Mouse (Mus musculus) limb, embryonic 15.5 days (tissue): Measurements from ENCODE around the gene Sertad1. TPM values are rescaled to one million over a fixed set of nuclear protein-coding genes. Genes with fewer than 3 reads are reported as not detected.

ENCODE experiments used
- ATAC-seq: fragments of 200-750 bp; cut with Nextera tagmentation; 2 replicates; pipeline ENCODE4 v1.8.0; 2017; ENCODE audit warnings: low read depth, moderate TSS enrichment; ENCODE audit not compliant: insufficient number of reproducible peaks, low FRiP score, low TSS enrichment
- H3K27ac ChIP-seq: fragments of 300-500 bp; sonication (generic); 2 replicates; pipeline ENCODE4 v1.5.1; 2015; ENCODE audit warnings: moderate library complexity, mild to moderate bottlenecking, inconsistent platforms
- H3K27me3 ChIP-seq: fragments of 300-500 bp; sonication (generic); 2 replicates; pipeline ENCODE4 v1.6.1; 2015; ENCODE audit warnings: inconsistent platforms
- H3K36me3 ChIP-seq: fragments of 300-500 bp; sonication (generic); 2 replicates; pipeline ENCODE4 v1.6.1; 2015; ENCODE audit warnings: inconsistent platforms
- H3K4me1 ChIP-seq: fragments of 300-500 bp; sonication (generic); 2 replicates; pipeline ENCODE4 v1.6.1; 2015; ENCODE audit warnings: inconsistent platforms
- H3K4me2 ChIP-seq: fragments of 300-500 bp; sonication (generic); 2 replicates; pipeline ENCODE4 v1.6.1; 2015; ENCODE audit warnings: mild to moderate bottlenecking, inconsistent platforms
- H3K4me3 ChIP-seq: fragments of 300-500 bp; sonication (generic); 2 replicates; pipeline ENCODE4 v1.5.1; 2015; ENCODE audit warnings: mild to moderate bottlenecking, inconsistent platforms
- H3K9ac ChIP-seq: fragments of 300-500 bp; sonication (generic); 2 replicates; pipeline ENCODE4 v1.6.1; 2015; ENCODE audit warnings: inconsistent platforms
- H3K9me3 ChIP-seq: fragments of 300-500 bp; sonication (generic); 2 replicates; pipeline ENCODE4 v1.6.1; 2016; ENCODE audit warnings: inconsistent platforms
- WGBS: fragments of 180-500 bp; shearing (Covaris S2); methylation state at CpG from one replicate; pipeline ENCODE4 v1.1.7; 2015; 5-methylcytosine and 5-hydroxymethylcytosine counted together
- polyA plus RNA-seq: library from polyadenylated mRNA; unstranded; fragments of >200 nt; fragmentation: Nextera tagmentation; extraction: Ambion mirVana; gene quantifications from 2 replicates; pipeline ENCODE4 v1.2.1, GENCODE M21; 2015

Gene Sertad1
- polyA plus RNA-seq, 1 experiment from 2014 or later, result 44.6 TPM

DNA sequence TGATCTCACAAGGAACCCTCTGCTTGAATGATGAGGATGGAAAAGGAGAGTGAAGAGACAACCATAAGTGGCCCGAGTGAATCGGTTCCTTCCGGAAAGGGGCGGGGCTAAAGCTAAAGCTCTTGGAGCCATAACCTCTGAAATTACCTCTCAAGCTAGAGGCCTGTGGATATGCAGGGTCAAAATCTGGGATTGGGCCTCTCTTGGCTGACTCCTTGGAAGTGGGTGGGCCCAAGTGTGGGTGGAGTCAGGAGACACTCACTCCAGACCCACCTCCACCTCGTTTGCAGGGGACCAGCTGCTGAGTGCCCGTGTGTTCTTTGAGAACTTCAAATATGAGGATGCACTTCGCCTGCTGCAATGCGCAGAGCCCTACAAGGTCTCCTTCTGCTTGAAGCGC, 28.3 kb downstream of the Sertad1 start:
- 72% methylated on average over 9 of the region's 9 CpGs for whole genome bisulfite sequencing
- no peak overlapping the region for H3K4me2 ChIP-seq
- H3K27me3 ChIP-seq, result no peaks in the 10 kb centered on the region
- H3K9ac ChIP-seq, result no peak overlapping the region
- no peak overlapping the region for H3K27ac ChIP-seq
- H3K4me1 ChIP-seq, result no peaks in the 10 kb centered on the region
- no peak for ATAC-seq
- peaks cover 19% of the 10 kb centered on the region for H3K36me3 ChIP-seq
- no peak overlapping the region for H3K4me3 ChIP-seq
- peaks cover 5% of the 10 kb centered on the region; the same call in 1 of the 2 replicates for H3K9me3 ChIP-seq

DNA sequence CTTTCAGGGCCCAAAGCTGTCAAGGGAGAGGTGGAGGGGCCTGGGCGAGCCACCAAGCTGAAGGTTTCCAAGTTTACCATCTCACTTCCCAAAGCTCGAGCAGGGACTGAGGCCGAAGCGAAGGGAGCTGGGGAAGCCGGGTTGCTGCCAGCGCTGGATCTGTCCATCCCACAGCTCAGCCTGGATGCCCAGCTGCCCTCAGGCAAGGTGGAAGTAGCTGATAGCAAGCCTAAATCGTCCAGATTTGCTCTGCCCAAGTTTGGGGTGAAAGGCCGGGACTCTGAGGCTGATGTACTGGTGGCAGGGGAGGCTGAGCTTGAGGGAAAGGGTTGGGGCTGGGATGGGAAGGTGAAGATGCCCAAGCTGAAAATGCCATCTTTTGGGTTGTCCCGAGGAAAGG, 31.6 kb downstream of the Sertad1 start:
- H3K27me3 ChIP-seq, result no peaks in the 10 kb centered on the region
- H3K4me2 ChIP-seq, result no peak overlapping the region
- peaks cover 9% of the 10 kb centered on the region; the same call in 1 of the 2 replicates for H3K9me3 ChIP-seq
- no peak for ATAC-seq
- H3K4me3 ChIP-seq, result no peak overlapping the region
- H3K36me3 ChIP-seq, result peaks cover 21% of the 10 kb centered on the region
- H3K4me1 ChIP-seq, result no peaks in the 10 kb centered on the region
- WGBS, result 88% methylated on average over 9 of the region's 9 CpGs
- no peak overlapping the region for H3K9ac ChIP-seq
- no peak overlapping the region for H3K27ac ChIP-seq

DNA sequence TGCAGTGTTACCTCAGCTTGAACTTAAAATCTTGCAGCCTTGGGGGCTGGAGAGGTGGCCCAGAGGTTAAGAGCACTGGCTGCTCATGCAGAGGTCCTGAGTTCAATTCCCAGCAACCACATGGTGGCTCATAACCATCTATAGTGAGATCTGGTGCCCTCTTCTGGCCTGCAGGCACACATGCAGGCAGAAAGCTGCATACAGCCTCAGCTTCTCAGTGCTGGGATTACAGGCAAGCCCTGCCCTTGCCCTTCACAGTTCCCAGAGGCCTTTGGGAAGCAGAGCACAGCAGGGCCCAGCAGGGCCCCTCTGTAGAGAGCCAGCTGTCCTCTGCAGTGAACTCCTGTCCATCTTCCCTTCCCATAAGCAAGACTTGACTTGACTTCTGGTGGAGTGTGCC, 33.4 kb downstream of the Sertad1 start:
- H3K4me3 ChIP-seq, result no peak overlapping the region
- no peak overlapping the region; the same call in 1 of the 2 replicates for H3K27ac ChIP-seq
- H3K36me3 ChIP-seq, result peaks cover 21% of the 10 kb centered on the region
- H3K27me3 ChIP-seq, result no peaks in the 10 kb centered on the region
- no peaks in the 10 kb centered on the region for H3K4me1 ChIP-seq
- no peak overlapping the region for H3K9ac ChIP-seq
- H3K4me2 ChIP-seq, result no peak overlapping the region
- peaks cover 9% of the 10 kb centered on the region; the same call in 1 of the 2 replicates for H3K9me3 ChIP-seq
- ATAC-seq, result no peak

DNA sequence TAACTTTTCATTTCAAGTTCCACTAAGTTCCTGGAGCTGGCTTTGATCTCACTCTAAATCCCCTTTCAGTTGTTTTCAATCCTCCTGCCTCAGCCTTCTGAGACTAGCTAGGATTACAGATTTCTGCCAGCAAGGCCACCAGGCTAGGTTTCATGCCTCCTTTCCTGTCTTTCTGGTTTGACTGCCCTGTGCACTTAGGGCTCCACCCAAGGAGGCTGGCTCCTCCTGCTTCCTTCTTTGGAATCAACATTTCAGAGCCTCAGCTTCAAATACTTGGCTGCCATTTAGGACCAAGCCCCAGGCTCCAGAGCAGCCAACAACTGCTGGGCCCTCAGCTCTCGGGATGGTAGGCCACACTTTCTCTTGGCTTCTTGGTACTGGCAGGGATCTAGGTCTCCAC, 33.9 kb downstream of the Sertad1 start:
- H3K9ac ChIP-seq, result no peak overlapping the region
- no peak for ATAC-seq
- peaks cover 9% of the 10 kb centered on the region; the same call in 1 of the 2 replicates for H3K9me3 ChIP-seq
- H3K4me2 ChIP-seq, result no peak overlapping the region
- no peak overlapping the region for H3K4me3 ChIP-seq
- H3K27me3 ChIP-seq, result no peaks in the 10 kb centered on the region
- H3K36me3 ChIP-seq, result peaks cover 21% of the 10 kb centered on the region
- H3K4me1 ChIP-seq, result no peaks in the 10 kb centered on the region
- no peak overlapping the region; the same call in 1 of the 2 replicates for H3K27ac ChIP-seq
- WGBS, result 54% methylated on average over 1 of the region's 1 CpGs

DNA sequence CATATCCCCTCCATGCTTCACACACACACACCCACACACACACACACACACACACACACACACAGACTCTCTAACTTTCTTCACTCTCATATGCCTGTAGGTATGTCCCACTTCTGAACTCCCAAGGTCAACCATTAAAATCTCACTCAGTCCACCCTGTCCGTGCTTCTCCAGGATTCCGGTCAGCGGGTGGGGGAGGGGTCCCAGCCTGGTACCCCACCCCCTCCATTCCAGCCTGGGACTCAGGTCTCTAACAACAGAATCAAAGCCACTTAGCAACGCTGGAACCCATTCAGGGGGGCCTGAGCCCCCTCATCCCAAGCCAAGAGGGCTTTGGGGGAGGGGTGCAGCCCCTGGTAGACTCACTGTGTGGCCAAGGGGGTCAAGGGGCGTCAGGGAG, 36.3 kb downstream of the Sertad1 start, which contains the start of gene Hipk4:
Hipk4 (plus strand) TSS at position 301 of the 400 bp plus-strand sequence.
- Histone ChIP-seq H3K4me1 (0 out of 2 replicates have a peak, but pooled peaks cover 2% of the 10 kb centered on the region), H3K27me3 (no peaks in the 10 kb centered on the region), H3K27ac (no peak within 1 kb of the TSS), H3K4me3 (no peak within 1 kb of the TSS), H3K36me3 (peaks cover 12% of the 10 kb centered on the region), H3K9me3 (peaks cover 9% of the 10 kb centered on the region; the same call in 1 of the 2 replicates), H3K4me2 (no peak within 1 kb of the TSS), H3K9ac (no peak within 1 kb of the TSS)
- ATAC-seq, result no peak
- 63% methylated on average over 5 of the region's 5 CpGs for WGBS

DNA sequence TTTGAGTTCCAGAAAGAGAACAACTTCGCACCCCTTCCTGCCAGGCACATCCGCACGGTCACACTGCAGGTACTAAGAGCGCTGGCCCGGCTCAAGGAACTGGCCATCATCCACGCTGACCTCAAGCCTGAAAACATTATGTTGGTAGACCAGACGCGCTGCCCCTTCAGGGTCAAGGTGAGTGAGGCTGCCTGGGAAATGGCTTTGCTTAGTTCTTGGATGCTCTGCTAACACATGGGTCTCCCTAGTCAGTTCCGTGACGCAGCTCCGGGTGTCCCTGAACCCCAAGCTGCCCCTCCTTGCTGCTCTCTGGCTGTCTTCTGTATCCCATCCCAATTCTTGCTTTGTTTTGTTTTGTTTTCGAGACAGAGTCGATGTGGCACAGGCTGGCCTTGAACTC, 37.1 kb downstream of the Sertad1 start:
- 0 out of 2 replicates have a peak, but pooled peaks cover 2% of the 10 kb centered on the region for H3K4me1 ChIP-seq
- no peak overlapping the region for H3K4me2 ChIP-seq
- no peak overlapping the region for H3K27ac ChIP-seq
- H3K9ac ChIP-seq, result no peak overlapping the region
- ATAC-seq, result no peak
- H3K27me3 ChIP-seq, result no peaks in the 10 kb centered on the region
- WGBS, result 94% methylated on average over 13 of the region's 13 CpGs
- H3K9me3 ChIP-seq, result peaks cover 9% of the 10 kb centered on the region; the same call in 1 of the 2 replicates
- no peak overlapping the region for H3K4me3 ChIP-seq
- H3K36me3 ChIP-seq, result peaks cover 12% of the 10 kb centered on the region

DNA sequence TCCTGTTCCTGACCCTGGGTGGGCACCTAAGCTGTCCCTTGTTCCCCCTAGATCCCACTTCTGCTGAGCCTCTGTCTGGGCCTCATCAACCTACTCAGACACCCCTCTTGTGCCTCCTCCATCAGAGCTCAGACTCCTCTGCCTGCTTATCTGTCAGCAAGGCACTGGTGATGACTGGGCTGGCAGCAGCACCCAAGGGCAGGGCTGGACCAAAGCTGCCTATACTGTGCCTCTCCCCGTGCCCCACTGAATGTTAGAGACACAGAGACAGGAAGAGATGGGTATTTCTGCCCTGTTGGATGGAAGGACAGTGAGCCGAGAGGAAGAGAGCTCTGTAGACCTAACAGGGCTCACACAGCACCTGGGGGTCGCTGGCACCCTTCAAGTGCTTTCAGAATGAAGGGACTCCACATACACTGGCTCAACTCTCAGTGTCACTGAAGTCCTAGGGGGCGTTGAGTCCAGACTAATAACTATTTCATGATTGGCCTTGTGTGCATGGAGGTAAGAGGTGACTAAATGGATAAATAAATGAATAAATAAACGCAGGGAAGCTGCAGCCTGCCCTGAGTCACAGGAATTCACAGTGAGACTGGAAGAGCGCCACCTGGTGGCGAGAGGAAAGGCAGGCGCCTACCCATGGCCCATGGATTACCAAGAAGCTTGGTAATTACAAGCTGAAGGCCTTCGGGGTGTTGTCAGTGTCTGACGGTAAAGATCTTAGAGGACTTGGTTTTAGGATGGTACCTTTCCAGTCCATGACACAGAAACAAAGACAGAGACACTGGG, 39.5 kb downstream of the Sertad1 start:
- Histone ChIP-seq H3K4me3 (no peak overlapping the region), H3K9ac (no peak overlapping the region), H3K27ac (no peak overlapping the region), H3K9me3 (no peaks in the 10 kb centered on the region), H3K4me1 (0 out of 2 replicates have a peak, but pooled peaks cover 2% of the 10 kb centered on the region), H3K36me3 (peaks cover 23% of the 10 kb centered on the region), H3K4me2 (no peak overlapping the region), H3K27me3 (no peaks in the 10 kb centered on the region)
- no peak for ATAC-seq
- 23% methylated on average over 10 of the region's 10 CpGs for WGBS

DNA sequence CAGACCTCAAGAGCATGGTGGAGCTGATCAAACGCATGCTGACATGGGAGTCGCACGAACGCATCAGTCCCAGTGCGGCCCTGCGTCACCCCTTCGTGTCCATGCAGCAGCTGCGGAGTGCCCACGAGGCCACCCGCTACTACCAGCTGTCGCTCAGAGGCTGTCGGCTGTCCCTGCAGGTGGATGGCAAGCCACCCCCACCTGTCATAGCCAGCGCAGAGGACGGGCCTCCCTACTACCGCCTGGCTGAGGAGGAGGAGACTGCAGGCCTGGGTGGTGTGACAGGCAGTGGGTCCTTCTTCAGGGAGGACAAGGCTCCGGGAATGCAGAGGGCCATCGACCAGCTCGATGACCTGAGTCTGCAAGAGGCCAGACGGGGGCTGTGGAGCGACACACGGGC, 42.4 kb downstream of the Sertad1 start:
- no peak overlapping the region for H3K4me2 ChIP-seq
- no peaks in the 10 kb centered on the region for H3K27me3 ChIP-seq
- H3K4me3 ChIP-seq, result no peak overlapping the region
- no peaks in the 10 kb centered on the region for H3K9me3 ChIP-seq
- 76% methylated on average over 21 of the region's 21 CpGs for WGBS
- H3K4me1 ChIP-seq, result 0 out of 2 replicates have a peak, but pooled peaks cover 2% of the 10 kb centered on the region
- peaks cover 48% of the 10 kb centered on the region for H3K36me3 ChIP-seq
- no peak for ATAC-seq
- H3K27ac ChIP-seq, result no peak overlapping the region
- H3K9ac ChIP-seq, result no peak overlapping the region

DNA sequence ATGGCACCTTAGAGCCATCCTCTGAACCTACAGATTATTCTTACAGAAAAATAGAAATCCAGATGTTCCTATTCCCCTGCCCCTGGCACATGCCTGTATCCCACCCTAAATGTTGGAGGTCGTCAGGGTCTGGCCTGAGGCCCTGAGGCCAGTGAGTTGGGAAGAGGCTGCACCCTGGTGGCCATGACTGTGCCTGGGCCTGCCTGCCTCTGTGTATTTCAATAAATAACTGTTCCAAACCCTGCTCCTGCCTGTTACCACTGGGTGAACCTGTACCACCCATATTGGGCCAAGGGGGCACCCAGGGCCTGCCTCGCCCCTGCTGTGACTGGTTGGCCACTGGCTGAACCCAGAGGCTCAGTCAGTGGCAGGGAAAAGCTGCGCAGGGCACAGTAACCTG, 44.2 kb downstream of the Sertad1 start:
- ATAC-seq, result no peak
- H3K27ac ChIP-seq, result no peak overlapping the region
- H3K4me3 ChIP-seq, result no peak overlapping the region
- WGBS, result 76% methylated on average over 3 of the region's 3 CpGs
- H3K27me3 ChIP-seq, result no peaks in the 10 kb centered on the region
- peaks cover 62% of the 10 kb centered on the region for H3K36me3 ChIP-seq
- 0 out of 2 replicates have a peak, but pooled peaks cover under 1% of the 10 kb centered on the region for H3K4me1 ChIP-seq
- no peak overlapping the region for H3K4me2 ChIP-seq
- no peak overlapping the region for H3K9ac ChIP-seq
- H3K9me3 ChIP-seq, result no peaks in the 10 kb centered on the region

DNA sequence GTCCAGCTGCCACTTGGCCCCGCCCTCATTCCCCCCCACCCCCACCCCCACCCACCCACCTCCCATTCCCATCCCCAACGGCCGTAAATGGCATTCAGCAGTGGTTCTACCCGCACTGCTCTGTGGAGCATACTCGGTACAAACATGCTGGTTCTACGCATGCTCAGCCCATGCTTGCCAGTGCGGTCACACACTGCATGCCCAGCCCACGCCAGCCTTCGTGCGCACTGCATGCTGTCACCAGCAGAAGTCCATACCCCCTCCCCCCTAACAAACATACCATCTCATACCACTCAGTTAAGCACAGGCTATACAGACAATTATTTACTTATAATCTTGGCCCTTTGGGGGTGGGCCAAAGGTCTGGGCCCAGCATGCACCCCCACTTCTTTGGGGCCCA, 45.0 kb downstream of the Sertad1 start:
- Histone ChIP-seq H3K4me1 (no peaks in the 10 kb centered on the region), H3K36me3 (peaks cover 70% of the 10 kb centered on the region), H3K27me3 (no peaks in the 10 kb centered on the region), H3K4me2 (no peak overlapping the region), H3K9me3 (no peaks in the 10 kb centered on the region), H3K27ac (no peak overlapping the region), H3K9ac (no peak overlapping the region), H3K4me3 (no peak overlapping the region)
- no peak for ATAC-seq
- WGBS, result 87% methylated on average over 10 of the region's 10 CpGs

DNA sequence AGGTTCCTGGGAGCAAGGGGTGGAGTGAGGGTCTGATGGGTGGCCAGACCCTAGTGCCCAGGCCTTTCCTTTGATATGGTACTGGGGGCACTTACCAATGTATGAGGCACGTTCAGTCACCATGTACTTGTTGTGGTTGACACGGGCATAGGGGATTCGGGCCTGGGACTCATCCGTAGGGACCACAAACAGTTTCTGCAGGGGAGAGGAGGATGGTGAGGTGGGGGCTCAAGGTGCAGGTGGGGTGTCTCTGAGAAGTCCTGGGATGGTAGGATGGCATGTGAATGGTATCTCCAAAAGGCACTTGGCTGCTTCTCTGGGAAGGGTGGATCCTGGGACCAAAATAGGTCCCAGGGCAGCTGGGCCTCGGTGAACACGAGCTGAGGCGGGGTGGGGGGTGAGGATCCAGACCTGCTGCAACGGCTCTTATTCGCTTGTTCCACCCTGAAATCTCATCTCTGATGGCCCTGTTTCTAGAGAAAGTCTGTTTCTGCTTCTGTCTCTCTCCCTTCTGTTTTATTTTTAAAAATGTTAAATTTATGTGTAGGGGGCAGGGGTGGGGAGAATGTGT, 45.9 kb downstream of the Sertad1 start:
- Histone ChIP-seq H3K36me3 (peaks cover 79% of the 10 kb centered on the region), H3K4me2 (no peak overlapping the region), H3K27ac (no peak overlapping the region), H3K27me3 (no peaks in the 10 kb centered on the region), H3K4me1 (no peaks in the 10 kb centered on the region), H3K9me3 (no peaks in the 10 kb centered on the region), H3K4me3 (no peak overlapping the region), H3K9ac (no peak overlapping the region)
- 95% methylated on average over 9 of the region's 9 CpGs for WGBS
- ATAC-seq, result no peak

DNA sequence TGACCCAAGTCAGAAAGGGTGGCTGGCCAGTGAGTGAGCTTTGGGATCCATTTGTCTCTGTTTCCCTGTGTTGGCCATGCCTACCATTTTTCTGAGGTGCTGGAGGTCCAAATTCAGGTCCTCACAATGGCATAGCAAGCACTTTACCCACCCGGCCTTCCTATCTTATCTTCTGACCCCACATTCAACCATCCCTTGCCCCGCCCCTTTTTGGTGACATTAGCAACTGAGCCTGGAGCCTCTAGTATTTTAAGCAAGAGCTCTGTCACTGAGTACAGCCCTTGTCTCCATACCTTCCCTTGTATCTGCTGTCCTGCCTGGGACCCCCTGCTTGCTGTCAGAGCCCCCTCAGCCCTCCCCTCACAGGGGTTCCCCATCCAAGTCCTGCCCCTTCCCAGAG, 48.7 kb downstream of the Sertad1 start:
- no peak overlapping the region for H3K4me2 ChIP-seq
- no peak overlapping the region for H3K9ac ChIP-seq
- no peak overlapping the region for H3K4me3 ChIP-seq
- H3K4me1 ChIP-seq, result no peaks in the 10 kb centered on the region; the same call in 1 of the 2 replicates
- no peak for ATAC-seq
- peaks cover 86% of the 10 kb centered on the region for H3K36me3 ChIP-seq
- H3K27me3 ChIP-seq, result no peaks in the 10 kb centered on the region
- H3K9me3 ChIP-seq, result no peaks in the 10 kb centered on the region
- no peak overlapping the region for H3K27ac ChIP-seq
- WGBS, result 80% methylated on average over 2 of the region's 2 CpGs
